Mouse (Mus musculus) lung, embryonic 14.5 days (tissue): ENCODE data around the gene Mfge8. TPM values are rescaled to one million over a fixed set of nuclear protein-coding genes. Genes with fewer than 3 reads are reported as not detected.
A peak's percentile ranks its signal among the peaks of the same experiment; 100 is the strongest.

Experiments
- ATAC-seq: fragments of 200-750 bp; cut with Nextera tagmentation; 2 replicates; pipeline ENCODE4 v1.8.0; 2017; ENCODE audit warnings: mild to moderate bottlenecking, moderate TSS enrichment, moderate library complexity; ENCODE audit not compliant: insufficient read depth
- DNase-seq: peaks from one replicate; pipeline ENCODE4 v3.0.0-alpha.2; 2015
- H3K27ac ChIP-seq: fragments of 300-500 bp; sonication (generic); 2 replicates; pipeline ENCODE4 v1.5.1; 2014; ENCODE audit warnings: low read depth, mild to moderate bottlenecking, moderate library complexity
- H3K27me3 ChIP-seq: fragments of 300-500 bp; sonication (generic); 2 replicates; pipeline ENCODE4 v1.6.1; 2014; ENCODE audit warnings: low read length, control low read depth; ENCODE audit not compliant: insufficient read depth
- H3K36me3 ChIP-seq: fragments of 300-500 bp; sonication (generic); 2 replicates; pipeline ENCODE4 v1.6.1; 2014; ENCODE audit warnings: control low read depth; ENCODE audit not compliant: insufficient read depth
- H3K4me1 ChIP-seq: fragments of 300-500 bp; sonication (generic); 2 replicates; pipeline ENCODE4 v1.6.1; 2014; ENCODE audit warnings: antibody characterized with exemption, control low read depth; ENCODE audit not compliant: insufficient read depth
- H3K4me2 ChIP-seq: fragments of 300-500 bp; sonication (generic); 2 replicates; pipeline ENCODE4 v1.6.1; 2014; ENCODE audit warnings: mild to moderate bottlenecking
- H3K4me3 ChIP-seq: fragments of 300-500 bp; sonication (generic); 2 replicates; pipeline ENCODE4 v1.5.1; 2014; ENCODE audit warnings: low read depth, low read length
- H3K9ac ChIP-seq: fragments of 300-500 bp; sonication (generic); 2 replicates; pipeline ENCODE4 v1.6.1; 2014
- H3K9me3 ChIP-seq: fragments of 300-500 bp; sonication (generic); 2 replicates; pipeline ENCODE4 v1.6.1; 2016; ENCODE audit warnings: low read depth, low read length, control low read depth
- CTCF ChIP-seq: IDR thresholded peaks from 2 replicates; pipeline ENCODE4 v1.5.1; 2016; ENCODE audit warnings: antibody characterized with exemption, low read depth
- WGBS: fragments of 180-500 bp; shearing (Covaris S2); extraction: QIAGEN DNeasy Blood & Tissue Kit; methylation state at CpG from one replicate; pipeline ENCODE4 v1.1.7; 2014; 5-methylcytosine and 5-hydroxymethylcytosine counted together
- polyA plus RNA-seq: library from polyadenylated mRNA; unstranded; fragments of >200 nt; fragmentation: Nextera tagmentation; extraction: Ambion mirVana; gene quantifications from 2 replicates; pipeline ENCODE4 v1.2.1, GENCODE M21; 2014

Gene Mfge8
- polyA plus RNA-seq, 1 experiment from 2014 or later: 318 TPM

- WGBS: 52% methylated on average over 1 of the region's 1 CpGs
- DNase-seq (no peak), ATAC-seq (no peak)
Measured at GRCm38 (mm10) chr7:79183417-79183816, 34.6 kb upstream of the Mfge8 start.

GRCm38 (mm10) chr7:79173800-79174199, 24.9 kb upstream of the Mfge8 start:
- no peak overlapping the region for H3K4me2 ChIP-seq
- DNase-seq (no peak), ATAC-seq (no peak)
- TF ChIP-seq CTCF: no peak
- whole genome bisulfite sequencing: 63% methylated on average over 3 of the region's 3 CpGs
- H3K4me1 ChIP-seq: no peaks in the 10 kb centered on the region
- H3K36me3 ChIP-seq: no peaks in the 10 kb centered on the region
- no peak overlapping the region for H3K9ac ChIP-seq
- no peaks in the 10 kb centered on the region for H3K9me3 ChIP-seq
- H3K27ac ChIP-seq: no peak overlapping the region
- H3K27me3 ChIP-seq: no peaks in the 10 kb centered on the region
- no peak overlapping the region for H3K4me3 ChIP-seq

More at GRCm38 (mm10) chr7:79183417-79183816, 34.6 kb upstream of the Mfge8 start:
- Histone ChIP-seq H3K27ac (no peak overlapping the region), H3K4me1 (no peaks in the 10 kb centered on the region), H3K36me3 (no peaks in the 10 kb centered on the region), H3K4me2 (no peak overlapping the region), H3K27me3 (no peaks in the 10 kb centered on the region), H3K9me3 (no peaks in the 10 kb centered on the region), H3K4me3 (no peak overlapping the region), H3K9ac (no peak overlapping the region)
- no peak for TF ChIP-seq CTCF

- no peak for TF ChIP-seq CTCF
- ATAC-seq: no peak
- H3K4me3 ChIP-seq: no peak overlapping the region
- H3K27ac ChIP-seq: no peak overlapping the region
- H3K36me3 ChIP-seq: no peaks in the 10 kb centered on the region
- WGBS: 85% methylated on average over 1 of the region's 1 CpGs
- no peak overlapping the region for H3K4me2 ChIP-seq
- DNase-seq: no peak
- H3K9ac ChIP-seq: no peak overlapping the region
- H3K9me3 ChIP-seq: no peaks in the 10 kb centered on the region
- no peaks in the 10 kb centered on the region for H3K4me1 ChIP-seq
- H3K27me3 ChIP-seq: no peaks in the 10 kb centered on the region
Measured at GRCm38 (mm10) chr7:79171782-79172181, 22.9 kb upstream of the Mfge8 start.

- ATAC-seq (no peak), DNase-seq (no peak)
- H3K27ac ChIP-seq: no peak overlapping the region
- H3K4me1 ChIP-seq: no peaks in the 10 kb centered on the region
- no peak overlapping the region for H3K4me3 ChIP-seq
- no peak overlapping the region for H3K9ac ChIP-seq
- WGBS: 76% methylated on average over 14 of the region's 14 CpGs
- no peak for TF ChIP-seq CTCF
- no peaks in the 10 kb centered on the region for H3K27me3 ChIP-seq
- no peaks in the 10 kb centered on the region for H3K36me3 ChIP-seq
- H3K9me3 ChIP-seq: no peaks in the 10 kb centered on the region
- H3K4me2 ChIP-seq: no peak overlapping the region
Measured at GRCm38 (mm10) chr7:79167006-79167562, 18.2 kb upstream of the Mfge8 start.

- no peaks in the 10 kb centered on the region for H3K36me3 ChIP-seq
- no peak for DNase-seq
- no peaks in the 10 kb centered on the region for H3K4me1 ChIP-seq
- 41% methylated on average over 1 of the region's 1 CpGs for WGBS
- TF ChIP-seq CTCF: no peak
- no peak overlapping the region for H3K9ac ChIP-seq
- H3K27ac ChIP-seq: no peak overlapping the region
- no peak overlapping the region for H3K4me2 ChIP-seq
- H3K9me3 ChIP-seq: no peaks in the 10 kb centered on the region
- no peaks in the 10 kb centered on the region for H3K27me3 ChIP-seq
- no peak for ATAC-seq
- H3K4me3 ChIP-seq: no peak overlapping the region
Measured at GRCm38 (mm10) chr7:79159406-79159805, 10.5 kb upstream of the Mfge8 start.

- H3K4me3 ChIP-seq: no peak overlapping the region
- TF ChIP-seq CTCF: no peak
- H3K4me1 ChIP-seq: peaks cover 9% of the 10 kb centered on the region; the same call in 1 of the 2 replicates
- WGBS: 54% methylated on average over 6 of the region's 6 CpGs
- no peak overlapping the region; the same call in 1 of the 2 replicates for H3K27ac ChIP-seq
- no peak overlapping the region for H3K9ac ChIP-seq
- H3K27me3 ChIP-seq: no peaks in the 10 kb centered on the region
- ATAC-seq (no peak), DNase-seq (no peak)
- peak overlapping the region; percentile 81 for H3K4me2 ChIP-seq
- H3K9me3 ChIP-seq: no peaks in the 10 kb centered on the region
- H3K36me3 ChIP-seq: peaks cover 12% of the 10 kb centered on the region
Measured at GRCm38 (mm10) chr7:79149522-79149921, 662 bp upstream of the Mfge8 start.

- H3K9me3 ChIP-seq: no peaks in the 10 kb centered on the region
- peak overlapping the region; percentile 73 for H3K4me3 ChIP-seq
- peak overlapping the region; percentile 81 for H3K4me2 ChIP-seq
- peaks cover 23% of the 10 kb centered on the region for H3K36me3 ChIP-seq
- H3K9ac ChIP-seq: peak overlapping the region; percentile 79
- H3K4me1 ChIP-seq: peaks cover 9% of the 10 kb centered on the region; the same call in 1 of the 2 replicates
- no peak for TF ChIP-seq CTCF
- peak overlapping the region; percentile 89 for H3K27ac ChIP-seq
- WGBS: 2% methylated on average over 20 of the region's 20 CpGs
- peak; percentile 79 for DNase-seq
- no peaks in the 10 kb centered on the region for H3K27me3 ChIP-seq
- peak; percentile 9; the same call in 1 of the 2 replicates for ATAC-seq
Measured at GRCm38 (mm10) chr7:79147931-79148653, 768 bp downstream of the Mfge8 start.
